Mouse (Mus musculus): Measurements from ENCODE around the gene 6030458C11Rik. TPM values are rescaled to one million over a fixed set of nuclear protein-coding genes. Genes with fewer than 3 reads are reported as not detected.

The 6030458C11Rik gene
- polyA plus RNA-seq, 1 experiment from 2014 or later: 32.4 TPM

DNA sequence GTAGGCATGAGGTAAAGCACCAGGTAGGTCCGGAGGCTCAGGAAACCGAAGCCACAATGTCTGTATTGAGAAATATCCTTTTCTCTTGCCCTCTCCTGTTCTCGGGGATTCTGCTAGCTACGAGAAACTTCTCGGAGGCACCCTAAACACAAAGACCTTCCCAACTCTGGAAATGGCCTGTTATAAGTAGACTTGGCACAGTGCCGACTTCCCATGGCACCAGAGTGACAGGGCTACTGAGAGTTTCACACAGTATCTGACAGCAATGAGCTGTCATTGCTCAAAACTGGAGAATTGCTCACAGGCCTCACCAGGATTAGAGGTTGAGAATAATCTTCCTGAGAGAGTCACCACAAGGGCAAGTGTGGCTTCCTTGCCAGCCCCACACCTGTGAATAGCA lies 63.7 kb downstream of the 6030458C11Rik start:
- Histone ChIP-seq H3K9ac (ENCODE audit: low read length) (no peak overlapping the region), H3K4me2 (ENCODE audit: low read depth, severe bottlenecking) (no peak overlapping the region), H3K36me3 (ENCODE audit: control insufficient read depth, insufficient read depth, low read length) (no peaks in the 10 kb centered on the region), H3K9me3 (ENCODE audit: control insufficient read depth, low read length) (no peaks in the 10 kb centered on the region), H3K4me3 (ENCODE audit: low read depth, low read length) (no peak overlapping the region), H3K4me1 (ENCODE audit: control insufficient read depth, insufficient read depth, low read length) (no peaks in the 10 kb centered on the region), H3K27ac (replicated peaks; ENCODE audit: low read depth, low read length) (no peak overlapping the region), H3K27me3 (ENCODE audit: control insufficient read depth, insufficient read depth, low read length) (0 out of 2 replicates have a peak, but pooled peaks cover 2% of the 10 kb centered on the region)
- 89% methylated on average over 6 of the region's 6 CpGs for WGBS
- ATAC-seq (ENCODE audit: insufficient number of reproducible peaks, low FRiP score, low TSS enrichment, low read depth) (no peak), DNase-seq (ENCODE audit: low spot score) (no peak)

DNA sequence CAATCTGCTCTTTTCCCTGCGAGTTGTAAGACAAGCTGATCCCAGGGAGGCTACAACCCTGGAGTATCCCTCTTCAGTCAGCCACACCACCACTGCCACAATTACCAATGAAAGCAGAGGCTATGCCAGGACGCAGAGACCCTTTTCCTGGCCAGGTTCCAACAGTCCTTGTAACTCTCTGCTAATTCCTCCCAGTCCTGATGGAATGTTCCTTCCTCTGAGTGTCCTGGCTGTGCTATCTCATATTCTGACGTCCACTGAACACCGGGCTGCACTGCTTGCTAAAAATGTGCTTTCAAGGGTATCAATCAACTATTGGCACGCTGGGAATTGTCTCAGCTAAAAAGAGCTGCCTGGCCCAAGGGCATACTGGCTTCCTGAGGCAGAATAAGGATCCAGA lies 66.0 kb downstream of the 6030458C11Rik start:
- H3K4me1 ChIP-seq (ENCODE audit: control insufficient read depth, insufficient read depth, low read length): no peaks in the 10 kb centered on the region
- H3K9ac ChIP-seq (ENCODE audit: low read length): no peak overlapping the region
- H3K27me3 ChIP-seq (ENCODE audit: control insufficient read depth, insufficient read depth, low read length): 0 out of 2 replicates have a peak, but pooled peaks cover 2% of the 10 kb centered on the region
- WGBS: 66% methylated on average over 5 of the region's 5 CpGs
- H3K4me3 ChIP-seq (ENCODE audit: low read depth, low read length): no peak overlapping the region
- H3K4me2 ChIP-seq (ENCODE audit: low read depth, severe bottlenecking): no peak overlapping the region
- no peak for DNase-seq (ENCODE audit: low spot score)
- H3K36me3 ChIP-seq (ENCODE audit: control insufficient read depth, insufficient read depth, low read length): no peaks in the 10 kb centered on the region
- no peak for ATAC-seq (ENCODE audit: insufficient number of reproducible peaks, low FRiP score, low TSS enrichment, low read depth)
- H3K27ac ChIP-seq (replicated peaks; ENCODE audit: low read depth, low read length): no peak overlapping the region
- no peaks in the 10 kb centered on the region for H3K9me3 ChIP-seq (ENCODE audit: control insufficient read depth, low read length)

Small RNA genes within 50 kb of the gene (microRNA-seq; reads per million reads assigned to microRNA genes)
- not detected for gene Gm47288

Other genes starting within 250 kb of the 6030458C11Rik start
- 22.1 and 24.3 TPM in 2 replicates for gene Pdzd2, start 84.7 kb downstream of the 6030458C11Rik start, polyA plus RNA-seq (2014; fragmentation: Nextera tagmentation; extraction: Ambion mirVana)
- 81.4 and 87.4 TPM in 2 replicates for gene Drosha, start 166 bp upstream of the 6030458C11Rik start, polyA plus RNA-seq (2014; fragmentation: Nextera tagmentation; extraction: Ambion mirVana)